Mouse (Mus musculus): ENCODE results near the gene Nrros. TPM values are rescaled to one million over a fixed set of nuclear protein-coding genes. Genes with fewer than 3 reads are reported as not detected.
A peak's percentile ranks its signal among the peaks of the same experiment; 100 is the strongest.

The Nrros gene
- total and polyA plus RNA-seq, 2 experiments from 2014 or later: 5.4 to 8.7 TPM

DNA sequence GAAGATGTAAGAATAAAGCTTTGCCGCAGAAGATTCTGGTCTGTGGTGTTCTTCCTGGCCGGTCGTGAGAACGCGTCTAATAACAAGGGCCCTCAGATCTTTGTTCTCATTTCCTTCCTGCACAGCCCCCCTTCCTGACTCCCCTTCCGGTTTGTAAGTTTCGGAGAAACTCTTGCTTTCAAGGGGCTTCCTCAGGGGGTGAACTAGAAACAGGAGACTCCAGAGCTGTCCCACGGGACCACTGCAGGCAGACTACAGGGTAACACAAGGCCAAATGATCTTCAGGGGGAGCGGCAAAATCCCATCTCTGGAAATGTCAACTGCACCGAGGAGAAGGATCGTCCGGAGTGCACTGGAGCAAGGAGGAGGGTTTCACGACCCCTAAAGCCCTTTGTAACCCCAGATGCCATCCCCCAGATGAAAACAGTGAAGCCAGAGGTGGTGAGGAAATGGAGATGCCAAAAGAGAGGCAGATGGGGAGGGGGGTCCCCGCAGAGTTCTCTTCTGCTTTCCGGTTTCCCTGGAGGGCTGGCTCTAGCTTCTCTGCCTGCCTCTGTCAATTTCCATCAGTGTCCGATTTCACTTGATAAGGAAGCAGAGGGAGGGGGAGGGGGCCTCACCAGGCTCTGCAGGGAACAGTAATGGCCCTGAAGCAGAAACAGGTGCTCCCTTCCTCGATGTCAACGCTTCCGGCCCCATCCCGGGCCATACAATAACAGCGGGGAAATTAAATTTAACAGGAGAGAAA, 35.0 kb upstream of the Nrros start:
- 43% methylated on average over 21 of the region's 21 CpGs for WGBS
- DNase-seq (ENCODE audit: low spot score) (peak; percentile 49), ATAC-seq (peak; percentile 67; the same call in 1 of the 2 replicates)
- H3K4me2 ChIP-seq (ENCODE audit: low read depth, low read length): peak overlapping the region; percentile 42
- H3K4me1 ChIP-seq (ENCODE audit: insufficient read depth, low read length): no peaks in the 10 kb centered on the region
- H3K9me3 ChIP-seq (ENCODE audit: low read length): no peaks in the 10 kb centered on the region
- peak overlapping the region; percentile 63 for H3K27ac ChIP-seq
- H3K4me3 ChIP-seq (ENCODE audit: low read length): peak overlapping the region; percentile 10; the same call in 1 of the 2 replicates
- H3K36me3 ChIP-seq (ENCODE audit: insufficient read depth, low read length): no peaks in the 10 kb centered on the region
- H3K9ac ChIP-seq (replicated peaks; ENCODE audit: low read length): no peak overlapping the region
- TF ChIP-seq CTCF (IDR thresholded peaks at IDR 0.05; ENCODE audit: low read depth): no peak
- no peaks in the 10 kb centered on the region for H3K27me3 ChIP-seq (ENCODE audit: insufficient read depth, low read length)

DNA sequence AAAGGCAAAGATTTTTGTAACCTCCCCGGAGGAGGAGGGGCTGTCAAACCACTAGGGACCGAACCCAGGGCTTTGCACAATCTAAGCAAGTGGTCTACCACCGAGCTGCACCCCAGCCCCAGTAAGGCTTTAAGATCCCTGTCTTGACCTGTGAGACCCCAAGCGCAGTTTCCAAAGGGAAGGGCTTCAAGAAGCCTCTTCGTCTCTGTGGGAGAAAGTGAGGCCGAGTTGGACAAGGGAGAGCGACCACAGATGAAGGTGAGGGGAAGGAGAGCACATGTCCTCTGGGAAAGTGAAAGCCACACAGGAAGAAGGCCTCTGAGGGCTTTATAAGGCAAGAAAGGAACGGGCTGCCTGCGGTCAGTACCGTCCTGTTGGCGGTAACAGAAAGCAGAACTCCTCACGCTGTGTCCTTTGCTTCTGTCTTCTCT, 24.6 kb upstream of the Nrros start:
- H3K4me1 ChIP-seq (ENCODE audit: insufficient read depth, low read length): no peaks in the 10 kb centered on the region
- no peaks in the 10 kb centered on the region for H3K27me3 ChIP-seq (ENCODE audit: insufficient read depth, low read length)
- no peak overlapping the region for H3K4me2 ChIP-seq (ENCODE audit: low read depth, low read length)
- no peak overlapping the region for H3K27ac ChIP-seq
- H3K36me3 ChIP-seq (ENCODE audit: insufficient read depth, low read length): no peaks in the 10 kb centered on the region
- ATAC-seq (no peak), DNase-seq (ENCODE audit: low spot score) (no peak)
- no peak overlapping the region for H3K9ac ChIP-seq (replicated peaks; ENCODE audit: low read length)
- TF ChIP-seq CTCF (IDR thresholded peaks at IDR 0.05; ENCODE audit: low read depth): no peak
- H3K9me3 ChIP-seq (ENCODE audit: low read length): no peaks in the 10 kb centered on the region
- no peak overlapping the region for H3K4me3 ChIP-seq (ENCODE audit: low read length)
- WGBS: 53% methylated on average over 12 of the region's 12 CpGs

DNA sequence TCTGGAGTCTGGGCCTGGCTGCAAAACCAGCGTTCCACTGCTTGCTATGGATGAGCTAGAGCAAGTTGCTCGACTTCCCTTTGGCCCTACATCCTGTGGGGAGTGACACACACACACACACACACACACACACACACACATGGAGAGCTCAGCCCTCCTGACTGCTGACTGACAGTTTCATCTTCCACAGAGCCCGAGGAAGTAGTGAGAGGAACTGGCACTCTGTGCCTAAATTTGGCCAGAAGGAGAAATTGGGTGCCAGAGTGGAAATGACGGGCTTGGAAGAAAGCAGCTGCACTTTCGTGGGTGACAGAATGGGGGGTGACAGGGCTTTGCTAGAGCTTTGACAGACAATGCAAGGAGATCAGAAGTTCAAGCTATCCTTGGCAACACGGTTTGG, 23.7 kb upstream of the Nrros start:
- ATAC-seq (no peak), DNase-seq (ENCODE audit: low spot score) (peak; percentile 16)
- 39% methylated on average over 6 of the region's 6 CpGs for WGBS
- Histone ChIP-seq H3K27me3 (ENCODE audit: insufficient read depth, low read length) (no peaks in the 10 kb centered on the region), H3K4me2 (ENCODE audit: low read depth, low read length) (no peak overlapping the region), H3K9ac (replicated peaks; ENCODE audit: low read length) (no peak overlapping the region), H3K9me3 (ENCODE audit: low read length) (no peaks in the 10 kb centered on the region), H3K27ac (no peak overlapping the region), H3K4me1 (ENCODE audit: insufficient read depth, low read length) (no peaks in the 10 kb centered on the region), H3K36me3 (ENCODE audit: insufficient read depth, low read length) (no peaks in the 10 kb centered on the region), H3K4me3 (ENCODE audit: low read length) (no peak overlapping the region)
- TF ChIP-seq CTCF (IDR thresholded peaks at IDR 0.05; ENCODE audit: low read depth): no peak

DNA sequence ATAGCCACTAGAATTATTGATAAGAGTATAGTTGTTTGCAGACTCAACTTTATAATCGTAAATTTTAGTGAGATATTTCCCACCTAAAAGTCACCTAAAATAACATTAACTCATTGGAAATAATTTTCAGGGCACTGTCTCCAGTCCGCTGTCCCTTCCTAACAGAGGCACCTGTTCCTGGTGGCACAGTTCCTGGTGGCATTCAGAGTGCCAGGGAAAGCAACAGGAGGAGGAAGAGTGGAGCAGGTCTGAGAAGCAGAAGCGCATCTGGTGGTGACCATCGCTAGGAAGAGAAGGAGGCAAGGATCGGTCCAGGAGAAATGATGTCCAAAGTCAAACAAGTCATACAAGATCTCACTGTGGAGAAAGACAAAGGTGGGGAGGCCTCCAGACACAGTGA, 20.7 kb upstream of the Nrros start:
- no peak overlapping the region for H3K27ac ChIP-seq
- H3K9me3 ChIP-seq (ENCODE audit: low read length): no peaks in the 10 kb centered on the region
- H3K4me1 ChIP-seq (ENCODE audit: insufficient read depth, low read length): no peaks in the 10 kb centered on the region
- H3K27me3 ChIP-seq (ENCODE audit: insufficient read depth, low read length): no peaks in the 10 kb centered on the region
- H3K36me3 ChIP-seq (ENCODE audit: insufficient read depth, low read length): no peaks in the 10 kb centered on the region
- DNase-seq (ENCODE audit: low spot score) (no peak), ATAC-seq (no peak)
- H3K4me3 ChIP-seq (ENCODE audit: low read length): no peak overlapping the region
- TF ChIP-seq CTCF (IDR thresholded peaks at IDR 0.05; ENCODE audit: low read depth): no peak
- WGBS: 91% methylated on average over 5 of the region's 5 CpGs
- no peak overlapping the region for H3K4me2 ChIP-seq (ENCODE audit: low read depth, low read length)
- no peak overlapping the region for H3K9ac ChIP-seq (replicated peaks; ENCODE audit: low read length)

DNA sequence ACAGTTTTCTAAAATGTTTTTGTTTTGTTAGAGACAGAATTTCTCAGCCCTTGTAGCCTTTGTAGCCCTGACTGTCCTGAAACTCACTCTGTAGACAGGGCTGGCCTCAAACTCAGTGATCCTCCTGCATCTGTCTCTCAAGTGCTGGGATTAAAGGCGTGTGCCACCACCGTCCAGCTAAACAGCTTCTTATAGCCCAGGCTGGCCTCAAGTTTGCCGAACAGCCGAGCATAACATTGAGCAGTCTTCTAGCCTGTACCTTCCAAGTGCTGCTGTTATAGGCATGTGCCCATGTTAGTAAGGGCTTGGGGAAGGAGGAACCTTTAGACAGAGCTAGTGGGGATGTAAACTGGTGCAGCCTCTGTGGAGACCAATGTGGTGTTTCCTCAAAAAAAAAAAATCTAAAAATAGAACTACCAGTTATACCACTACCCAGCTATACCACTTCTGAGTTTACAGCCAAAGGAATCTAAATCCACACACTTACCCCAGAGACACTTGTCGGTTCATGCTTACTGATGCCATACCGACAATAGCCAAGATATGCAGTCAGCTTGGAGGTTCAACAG, 14.0 kb upstream of the Nrros start, which contains the start of gene Bex6:
Gene Bex6 (plus strand): TSS at position 491 of the 569 bp plus-strand sequence.
- Histone ChIP-seq H3K9me3 (ENCODE audit: low read length) (no peaks in the 10 kb centered on the region), H3K9ac (replicated peaks; ENCODE audit: low read length) (no peak within 1 kb of the TSS), H3K4me2 (ENCODE audit: low read depth, low read length) (no peak within 1 kb of the TSS), H3K27me3 (ENCODE audit: insufficient read depth, low read length) (no peaks in the 10 kb centered on the region), H3K27ac (no peak within 1 kb of the TSS), H3K36me3 (ENCODE audit: insufficient read depth, low read length) (no peaks in the 10 kb centered on the region), H3K4me3 (ENCODE audit: low read length) (no peak within 1 kb of the TSS), H3K4me1 (ENCODE audit: insufficient read depth, low read length) (no peaks in the 10 kb centered on the region)
- WGBS: 90% methylated on average over 6 of the region's 6 CpGs
- DNase-seq (ENCODE audit: low spot score): no peak
- no peak for ATAC-seq
- no peak for TF ChIP-seq CTCF (IDR thresholded peaks at IDR 0.05; ENCODE audit: low read depth)

DNA sequence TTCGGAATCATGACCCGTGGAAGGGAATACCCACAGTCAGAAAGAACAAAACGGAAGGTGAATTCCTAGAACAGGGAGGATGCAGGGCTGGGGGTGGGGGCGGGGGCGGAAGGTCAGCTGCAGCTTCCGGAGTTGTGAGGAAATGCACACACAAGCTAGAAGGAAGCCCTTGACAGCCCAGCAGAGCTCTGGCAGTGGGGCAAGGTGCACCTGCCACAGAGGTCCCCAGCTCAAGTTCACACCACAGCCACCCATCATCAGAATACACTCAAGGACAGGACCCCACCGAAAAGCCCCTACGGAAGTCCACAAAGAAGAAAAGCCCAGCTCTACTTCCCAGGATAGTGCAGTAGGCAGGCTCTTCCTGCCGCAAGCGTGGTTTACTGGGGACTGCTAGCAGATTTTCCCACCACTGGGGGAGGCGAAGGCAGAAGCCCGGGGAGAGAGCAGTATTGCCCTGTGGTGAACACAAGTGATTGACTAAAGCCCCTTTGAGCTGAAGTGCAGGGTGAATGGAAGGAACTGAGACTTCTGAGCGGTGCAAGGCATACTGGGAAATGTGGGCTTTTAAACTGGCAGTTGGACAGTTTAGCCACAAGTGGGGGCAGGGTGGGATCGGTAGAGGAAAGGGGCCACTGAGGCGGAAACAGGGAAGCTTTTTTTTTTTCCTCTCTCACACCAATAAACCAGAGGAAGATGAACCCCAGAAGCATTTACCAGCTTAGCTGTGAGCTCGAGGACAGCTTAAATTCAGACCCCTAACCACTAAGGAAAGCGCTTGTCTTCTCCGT, 11.7 kb upstream of the Nrros start:
- no peak for DNase-seq (ENCODE audit: low spot score)
- 55% methylated on average over 18 of the region's 18 CpGs for WGBS
- Histone ChIP-seq H3K4me2 (ENCODE audit: low read depth, low read length) (peak overlapping the region; percentile 28; the same call in 1 of the 2 replicates), H3K4me1 (ENCODE audit: insufficient read depth, low read length) (no peaks in the 10 kb centered on the region), H3K9me3 (ENCODE audit: low read length) (no peaks in the 10 kb centered on the region), H3K9ac (replicated peaks; ENCODE audit: low read length) (no peak overlapping the region), H3K4me3 (ENCODE audit: low read length) (no peak overlapping the region), H3K27me3 (ENCODE audit: insufficient read depth, low read length) (no peaks in the 10 kb centered on the region), H3K36me3 (ENCODE audit: insufficient read depth, low read length) (no peaks in the 10 kb centered on the region), H3K27ac (no peak overlapping the region)
- no peak for TF ChIP-seq CTCF (IDR thresholded peaks at IDR 0.05; ENCODE audit: low read depth)
- no peak for ATAC-seq

Measured in hindbrain, postnatal 0 days (tissue).